Mouse (Mus musculus): ENCODE data around the gene Olfr190.
"Not testable (repeated sequence)": the region's sequence is repeated elsewhere in the genome, so short reads cannot be mapped to it uniquely, and the experiment has no call there.

The Olfr190 gene

GRCm38 (mm10) chr16:59077905-59078304 lies at the start of gene Olfr190:
TSS of gene Olfr190 (minus strand) at chr16:59078005.
- no peak for DNase-seq (ENCODE audit: low spot score in 2 of 2)

GRCm38 (mm10) chr16:59120969-59121368 lies 43.2 kb upstream of the Olfr190 start, which contains the start of gene Olfr194:
TSS of gene Olfr194 (minus strand) at chr16:59121069.
- DNase-seq (ENCODE audit: low spot score in 2 of 2): no peak

GRCm38 (mm10) chr16:59111781-59112180 lies 34.0 kb upstream of the Olfr190 start, which contains the start of gene Olfr193:
TSS of gene Olfr193 (minus strand) at chr16:59111881.
- no peak for DNase-seq (ENCODE audit: low spot score in 2 of 2)

- not testable (repeated sequence) for DNase-seq (ENCODE audit: low spot score in 2 of 2)
Observed at GRCm38 (mm10) chr16:59108522-59108921, 30.7 kb upstream of the Olfr190 start.

- no peak for DNase-seq (ENCODE audit: low spot score in 2 of 2)
Observed at GRCm38 (mm10) chr16:59105312-59105711, 27.5 kb upstream of the Olfr190 start.

- DNase-seq (ENCODE audit: low spot score in 2 of 2): not testable (repeated sequence)
Observed at GRCm38 (mm10) chr16:59089722-59090121, 11.9 kb upstream of the Olfr190 start, which contains the start of gene Olfr191. TSS of gene Olfr191 (minus strand) at chr16:59089822.

- DNase-seq (ENCODE audit: low spot score in 2 of 2): not testable (repeated sequence)
Observed at GRCm38 (mm10) chr16:59081113-59081512, 3.3 kb upstream of the Olfr190 start.

GRCm38 (mm10) chr16:59073520-59073919 lies 4.3 kb downstream of the Olfr190 start:
- no peak for DNase-seq (ENCODE audit: low spot score in 2 of 2)

GRCm38 (mm10) chr16:59071755-59072154 lies 6.0 kb downstream of the Olfr190 start:
- no peak for DNase-seq (ENCODE audit: low spot score in 2 of 2)

GRCm38 (mm10) chr16:59062411-59062810 lies 15.4 kb downstream of the Olfr190 start:
- DNase-seq (ENCODE audit: low spot score in 2 of 2): not testable (repeated sequence)

- not testable (repeated sequence) for DNase-seq (ENCODE audit: low spot score in 2 of 2)
Observed at GRCm38 (mm10) chr16:59049286-59049685, 28.5 kb downstream of the Olfr190 start.

GRCm38 (mm10) chr16:59048860-59049259 lies 28.9 kb downstream of the Olfr190 start:
- no peak for DNase-seq (ENCODE audit: low spot score in 2 of 2)

GRCm38 (mm10) chr16:59047579-59047978 lies 30.2 kb downstream of the Olfr190 start:
- no peak for DNase-seq (ENCODE audit: low spot score in 2 of 2)

- no peak for DNase-seq (ENCODE audit: low spot score in 2 of 2)
Observed at GRCm38 (mm10) chr16:59045835-59046234, 32.0 kb downstream of the Olfr190 start.

GRCm38 (mm10) chr16:59039710-59040109 lies 38.1 kb downstream of the Olfr190 start, which contains the start of gene Olfr187:
TSS of gene Olfr187 (minus strand) at chr16:59039767.
- no peak for DNase-seq (ENCODE audit: low spot score in 2 of 2)

GRCm38 (mm10) chr16:59030191-59030590 lies 47.6 kb downstream of the Olfr190 start, which contains the start of gene Olfr186:
TSS of gene Olfr186 (minus strand) at chr16:59030291.
- DNase-seq (ENCODE audit: low spot score in 2 of 2): no peak
